Mouse (Mus musculus) lung, postnatal 0 days (tissue): ENCODE measurements at regions not wholly inside any gene's neighbourhood (a gene's known extent, or its start where the extent isn't known, plus 50 kb on each side); places are given as distances from the start of the nearest gene placed in this dataset.
A peak's percentile ranks its signal among the peaks of the same experiment; 100 is the strongest.

Experiments
- ATAC-seq: fragments of 200-750 bp; cut with Nextera tagmentation; 2 replicates; pipeline ENCODE4 v1.8.0; 2017; ENCODE audit warnings: moderate library complexity
- DNase-seq: peaks from one replicate; pipeline ENCODE4 v3.0.0-alpha.2; 2016; ENCODE audit warnings: low spot score
- H3K27ac ChIP-seq: fragments of 300-500 bp; sonication (generic); 2 replicates; pipeline ENCODE4 v1.5.1; 2014; ENCODE audit warnings: antibody characterized with exemption, mild to moderate bottlenecking, low read length, mixed read lengths
- H3K27me3 ChIP-seq: fragments of 300-500 bp; sonication (generic); replicated peaks from 2 replicates; pipeline ENCODE4 v1.6.1; 2014; ENCODE audit warnings: low read length, mixed read lengths; ENCODE audit not compliant: insufficient read depth
- H3K36me3 ChIP-seq: fragments of 300-500 bp; sonication (generic); 2 replicates; pipeline ENCODE4 v1.6.1; 2014; ENCODE audit warnings: low read length, mixed read lengths; ENCODE audit not compliant: insufficient read depth
- H3K4me1 ChIP-seq: fragments of 300-500 bp; sonication (generic); 2 replicates; pipeline ENCODE4 v1.6.1; 2014; ENCODE audit warnings: antibody characterized with exemption, low read depth, low read length, mixed read lengths; ENCODE audit not compliant: insufficient read depth
- H3K4me2 ChIP-seq: fragments of 300-500 bp; sonication (generic); replicated peaks from 2 replicates; pipeline ENCODE4 v1.6.1; 2014; ENCODE audit warnings: low read depth, mild to moderate bottlenecking, low read length, moderate library complexity, mixed read lengths
- H3K4me3 ChIP-seq: fragments of 300-500 bp; sonication (generic); 2 replicates; pipeline ENCODE4 v1.5.1; 2014; ENCODE audit warnings: low read depth, low read length
- H3K9ac ChIP-seq: fragments of 300-500 bp; sonication (generic); replicated peaks from 2 replicates; pipeline ENCODE4 v1.6.1; 2014; ENCODE audit warnings: low read depth, mild to moderate bottlenecking
- H3K9me3 ChIP-seq: fragments of 300-500 bp; sonication (generic); 2 replicates; pipeline ENCODE4 v1.6.1; 2016; ENCODE audit warnings: low read length, mixed read lengths
- CTCF ChIP-seq: IDR thresholded peaks from 2 replicates; pipeline ENCODE4 v1.5.1; 2016; ENCODE audit warnings: antibody characterized with exemption, mild to moderate bottlenecking
- EP300 ChIP-seq: IDR thresholded peaks from 2 replicates; pipeline ENCODE4 v1.6.1; 2016; ENCODE audit warnings: antibody characterized with exemption, mild to moderate bottlenecking, control low read depth
- WGBS: fragments of 180-500 bp; shearing (Covaris S2); extraction: QIAGEN DNeasy Blood & Tissue Kit; methylation state at CpG from one replicate; pipeline ENCODE4 v1.1.7; 2014; 5-methylcytosine and 5-hydroxymethylcytosine counted together

GRCm38 (mm10) chr10:98029621-98030020, 303.1 kb upstream of the C030005K15Rik start:
- H3K9me3 ChIP-seq, result no peaks in the 10 kb centered on the region
- no peak overlapping the region for H3K4me2 ChIP-seq
- WGBS, result 59% methylated on average over 3 of the region's 3 CpGs
- H3K36me3 ChIP-seq, result no peaks in the 10 kb centered on the region
- no peak overlapping the region for H3K4me3 ChIP-seq
- ATAC-seq (no peak), DNase-seq (no peak)
- no peaks in the 10 kb centered on the region for H3K27me3 ChIP-seq
- TF ChIP-seq CTCF (no peak), EP300 (no peak)
- H3K9ac ChIP-seq, result no peak overlapping the region
- no peaks in the 10 kb centered on the region for H3K4me1 ChIP-seq
- H3K27ac ChIP-seq, result no peak overlapping the region

- no peaks in the 10 kb centered on the region for H3K36me3 ChIP-seq
- no peak overlapping the region for H3K9ac ChIP-seq
- TF ChIP-seq CTCF, result no peak
- 0 out of 2 replicates have a peak, but pooled peaks have one; percentile 17 for TF ChIP-seq EP300
- DNase-seq (peak; percentile 70), ATAC-seq (no peak)
- no peak overlapping the region for H3K4me2 ChIP-seq
- WGBS, result 96% methylated on average over 1 of the region's 1 CpGs
- no peaks in the 10 kb centered on the region for H3K9me3 ChIP-seq
- H3K4me3 ChIP-seq, result no peak overlapping the region
- no peak overlapping the region for H3K27ac ChIP-seq
- H3K27me3 ChIP-seq, result no peaks in the 10 kb centered on the region
- H3K4me1 ChIP-seq, result no peaks in the 10 kb centered on the region
Observed at GRCm38 (mm10) chr10:98032661-98033060, 306.1 kb upstream of the C030005K15Rik start.

- no peaks in the 10 kb centered on the region for H3K27me3 ChIP-seq
- no peak for ATAC-seq
- H3K9me3 ChIP-seq, result no peaks in the 10 kb centered on the region
- H3K4me2 ChIP-seq, result no peak overlapping the region
- H3K9ac ChIP-seq, result no peak overlapping the region
- H3K4me1 ChIP-seq, result no peaks in the 10 kb centered on the region
- no peak overlapping the region for H3K4me3 ChIP-seq
- H3K36me3 ChIP-seq, result no peaks in the 10 kb centered on the region
- TF ChIP-seq CTCF (no peak), EP300 (no peak)
- no peak overlapping the region for H3K27ac ChIP-seq
- no peak for DNase-seq
- WGBS, result 91% methylated on average over 4 of the region's 4 CpGs
Observed at GRCm38 (mm10) chr10:98041766-98042165, 315.2 kb upstream of the C030005K15Rik start.

GRCm38 (mm10) chr10:98043873-98044272, 317.3 kb upstream of the C030005K15Rik start:
- Histone ChIP-seq H3K36me3 (no peaks in the 10 kb centered on the region), H3K27me3 (no peaks in the 10 kb centered on the region), H3K9ac (no peak overlapping the region), H3K4me3 (no peak overlapping the region), H3K9me3 (no peaks in the 10 kb centered on the region), H3K4me1 (no peaks in the 10 kb centered on the region), H3K4me2 (no peak overlapping the region), H3K27ac (no peak overlapping the region)
- ATAC-seq, result no peak
- TF ChIP-seq CTCF (no peak), EP300 (no peak)
- 71% methylated on average over 2 of the region's 2 CpGs for WGBS
- DNase-seq, result no peak

- no peak overlapping the region for H3K4me3 ChIP-seq
- DNase-seq (no peak), ATAC-seq (no peak)
- no peak overlapping the region for H3K4me2 ChIP-seq
- no peak overlapping the region for H3K9ac ChIP-seq
- no peaks in the 10 kb centered on the region for H3K27me3 ChIP-seq
- TF ChIP-seq CTCF, result no peak
- TF ChIP-seq EP300, result no peak
- H3K4me1 ChIP-seq, result no peaks in the 10 kb centered on the region
- H3K27ac ChIP-seq, result no peak overlapping the region
- no peaks in the 10 kb centered on the region for H3K9me3 ChIP-seq
- no peaks in the 10 kb centered on the region for H3K36me3 ChIP-seq
Observed at GRCm38 (mm10) chr10:98044579-98044978, 318.0 kb upstream of the C030005K15Rik start.

- Histone ChIP-seq H3K4me3 (no peak overlapping the region), H3K36me3 (no peaks in the 10 kb centered on the region), H3K4me1 (no peaks in the 10 kb centered on the region), H3K27me3 (no peaks in the 10 kb centered on the region), H3K9ac (no peak overlapping the region), H3K27ac (no peak overlapping the region), H3K9me3 (no peaks in the 10 kb centered on the region), H3K4me2 (no peak overlapping the region)
- no peak for DNase-seq
- no peak for ATAC-seq
- WGBS, result 80% methylated on average over 2 of the region's 2 CpGs
- TF ChIP-seq CTCF, result no peak
- TF ChIP-seq EP300, result no peak
Observed at GRCm38 (mm10) chr10:98073432-98073831, 346.9 kb upstream of the C030005K15Rik start.

- no peak for ATAC-seq
Observed at GRCm38 (mm10) chr10:98084881-98085280, 358.3 kb upstream of the C030005K15Rik start.

More at GRCm38 (mm10) chr10:98084881-98085280, 358.3 kb upstream of the C030005K15Rik start:
- 66% methylated on average over 2 of the region's 2 CpGs for WGBS
- Histone ChIP-seq H3K4me2 (no peak overlapping the region), H3K9ac (no peak overlapping the region), H3K27me3 (no peaks in the 10 kb centered on the region), H3K9me3 (no peaks in the 10 kb centered on the region), H3K36me3 (no peaks in the 10 kb centered on the region), H3K4me1 (no peaks in the 10 kb centered on the region), H3K27ac (no peak overlapping the region), H3K4me3 (no peak overlapping the region)
- no peak for DNase-seq
- TF ChIP-seq CTCF (no peak), EP300 (no peak)
